Mouse (Mus musculus) heart, postnatal 0 days (tissue): ENCODE data around the gene Gsta2. TPM values are rescaled to one million over a fixed set of nuclear protein-coding genes. Genes with fewer than 3 reads are reported as not detected.
"Not testable (repeated sequence)": the region's sequence is repeated elsewhere in the genome, so short reads cannot be mapped to it uniquely, and the experiment has no call there.

Experiments
- ATAC-seq: fragments of 200-750 bp; cut with Nextera tagmentation; 2 replicates; pipeline ENCODE4 v1.8.0; 2017; ENCODE audit warnings: low read depth, moderate number of reproducible peaks, moderate library complexity; ENCODE audit not compliant: insufficient read depth
- DNase-seq: peaks from one replicate; pipeline ENCODE4 v3.0.0-alpha.2; 2016; ENCODE audit warnings: low spot score
- H3K27ac ChIP-seq: fragments of 300-500 bp; sonication (generic); 2 replicates; pipeline ENCODE4 v1.5.1; 2014; ENCODE audit warnings: low read depth, mild to moderate bottlenecking
- H3K27me3 ChIP-seq: fragments of 300-500 bp; sonication (generic); 2 replicates; pipeline ENCODE4 v1.6.1; 2014; ENCODE audit warnings: low read length, mixed read lengths; ENCODE audit not compliant: control insufficient read depth, insufficient read depth
- H3K36me3 ChIP-seq: fragments of 300-500 bp; sonication (generic); replicated peaks from 2 replicates; pipeline ENCODE4 v1.6.1; 2014; ENCODE audit warnings: low read length, mixed read lengths; ENCODE audit not compliant: control insufficient read depth, insufficient read depth
- H3K4me1 ChIP-seq: fragments of 300-500 bp; sonication (generic); 2 replicates; pipeline ENCODE4 v1.6.1; 2014; ENCODE audit warnings: antibody characterized with exemption; ENCODE audit not compliant: control insufficient read depth, insufficient read depth
- H3K4me2 ChIP-seq: fragments of 300-500 bp; sonication (generic); 2 replicates; pipeline ENCODE4 v1.6.1; 2014; ENCODE audit warnings: low read depth, mild to moderate bottlenecking, low read length, moderate library complexity
- H3K4me3 ChIP-seq: fragments of 300-500 bp; sonication (generic); 2 replicates; pipeline ENCODE4 v1.5.1; 2014; ENCODE audit warnings: low read depth, low read length
- H3K9ac ChIP-seq: fragments of 300-500 bp; sonication (generic); replicated peaks from 2 replicates; pipeline ENCODE4 v1.6.1; 2014; ENCODE audit warnings: low read depth, low read length, mixed read lengths
- H3K9me3 ChIP-seq: fragments of 300-500 bp; sonication (generic); replicated peaks from 2 replicates; pipeline ENCODE4 v1.6.1; 2016; ENCODE audit warnings: low read length; ENCODE audit not compliant: control insufficient read depth
- CTCF ChIP-seq: IDR thresholded peaks from 2 replicates; pipeline ENCODE4 v1.5.1; 2016; ENCODE audit warnings: antibody characterized with exemption, control low read depth, low read depth
- EP300 ChIP-seq: IDR thresholded peaks from 2 replicates; pipeline ENCODE4 v1.6.1; 2016; ENCODE audit warnings: antibody characterized with exemption, low read depth
- WGBS: fragments of 180-500 bp; shearing (Covaris S2); extraction: QIAGEN DNeasy Blood & Tissue Kit; methylation state at CpG from one replicate; pipeline ENCODE4 v1.1.7; 2014; 5-methylcytosine and 5-hydroxymethylcytosine counted together
- polyA plus RNA-seq: library from polyadenylated mRNA; unstranded; fragments of >200 nt; fragmentation: Nextera tagmentation; extraction: Ambion mirVana; gene quantifications from 2 replicates; pipeline ENCODE4 v1.2.1, GENCODE M21; 2015
- total RNA-seq: library from RNA; depleted of rRNA; stranded (reverse); fragments of >200 nt; gene quantifications from 2 replicates; pipeline ENCODE4 v1.2.3, GENCODE M21; 2014; ENCODE audit warnings: low replicate concordance

Gene Gsta2
- total and polyA plus RNA-seq, 2 experiments from 2014 or later, result not detected

- Histone ChIP-seq H3K36me3 (no peaks in the 10 kb centered on the region), H3K9me3 (no peaks in the 10 kb centered on the region), H3K27me3 (no peaks in the 10 kb centered on the region), H3K9ac (no peak overlapping the region), H3K4me1 (0 out of 2 replicates have a peak, but pooled peaks cover under 1% of the 10 kb centered on the region), H3K4me3 (no peak overlapping the region), H3K4me2 (no peak overlapping the region), H3K27ac (no peak overlapping the region)
- DNase-seq (no peak), ATAC-seq (no peak)
- 47% methylated on average over 10 of the region's 10 CpGs for WGBS
- TF ChIP-seq EP300, result no peak
- no peak for TF ChIP-seq CTCF
Observed at GRCm38 (mm10) chr9:78372827-78373504, 17.4 kb upstream of the Gsta2 start.

- Histone ChIP-seq H3K4me3 (no peak overlapping the region), H3K9me3 (no peaks in the 10 kb centered on the region), H3K27ac (no peak overlapping the region), H3K36me3 (no peaks in the 10 kb centered on the region), H3K9ac (no peak overlapping the region), H3K27me3 (no peaks in the 10 kb centered on the region), H3K4me1 (no peaks in the 10 kb centered on the region), H3K4me2 (no peak overlapping the region)
- no peak for ATAC-seq
- no peak for TF ChIP-seq CTCF
- WGBS, result 93% methylated on average over 3 of the region's 3 CpGs
- DNase-seq, result no peak
Observed at GRCm38 (mm10) chr9:78371441-78371840, 15.9 kb upstream of the Gsta2 start.

GRCm38 (mm10) chr9:78369786-78370185, 14.2 kb upstream of the Gsta2 start:
- Histone ChIP-seq H3K9me3 (no peaks in the 10 kb centered on the region), H3K9ac (no peak overlapping the region), H3K4me3 (no peak overlapping the region), H3K27me3 (no peaks in the 10 kb centered on the region), H3K27ac (no peak overlapping the region), H3K36me3 (no peaks in the 10 kb centered on the region), H3K4me2 (no peak overlapping the region), H3K4me1 (no peaks in the 10 kb centered on the region)
- ATAC-seq (no peak), DNase-seq (no peak)
- TF ChIP-seq EP300 (no peak), CTCF (no peak)
- 84% methylated on average over 7 of the region's 7 CpGs for whole genome bisulfite sequencing

GRCm38 (mm10) chr9:78369349-78369748, 13.8 kb upstream of the Gsta2 start:
- Histone ChIP-seq H3K4me3 (no peak overlapping the region), H3K27ac (no peak overlapping the region), H3K27me3 (no peaks in the 10 kb centered on the region), H3K4me1 (no peaks in the 10 kb centered on the region), H3K9ac (no peak overlapping the region), H3K4me2 (no peak overlapping the region), H3K9me3 (no peaks in the 10 kb centered on the region), H3K36me3 (no peaks in the 10 kb centered on the region)
- no peak for TF ChIP-seq EP300
- TF ChIP-seq CTCF, result no peak
- ATAC-seq, result no peak
- WGBS, result 88% methylated on average over 2 of the region's 2 CpGs
- no peak for DNase-seq

GRCm38 (mm10) chr9:78368671-78369293, 13.2 kb upstream of the Gsta2 start:
- no peak overlapping the region for H3K27ac ChIP-seq
- H3K27me3 ChIP-seq, result no peaks in the 10 kb centered on the region
- no peak overlapping the region for H3K4me2 ChIP-seq
- DNase-seq (no peak), ATAC-seq (no peak)
- WGBS, result 72% methylated on average over 3 of the region's 3 CpGs
- TF ChIP-seq CTCF (no peak), EP300 (no peak)
- H3K4me1 ChIP-seq, result no peaks in the 10 kb centered on the region
- H3K9me3 ChIP-seq, result no peaks in the 10 kb centered on the region
- no peak overlapping the region for H3K4me3 ChIP-seq
- H3K36me3 ChIP-seq, result no peaks in the 10 kb centered on the region
- no peak overlapping the region for H3K9ac ChIP-seq

GRCm38 (mm10) chr9:78367959-78368358, 12.4 kb upstream of the Gsta2 start, which contains the start of gene Dppa5a:
Gene Dppa5a (minus strand): TSS chr9:78368177.
- not testable (repeated sequence) for H3K27me3 ChIP-seq, H3K9me3 ChIP-seq, H3K36me3 ChIP-seq, H3K4me3 ChIP-seq, H3K27ac ChIP-seq, ATAC-seq, H3K9ac ChIP-seq, H3K4me1 ChIP-seq, H3K4me2 ChIP-seq, DNase-seq
- WGBS, result 86% methylated on average over 16 of the region's 16 CpGs
